Comparison of ENCODE assay signal across 19 mouse cellular contexts in genomic region chr15:6183627-6184026, GRCm38 (mm10).
DNase-seq lines count a peak whose midpoint lies in the region; ATAC-seq lines count a peak whose summit lies in the region.
"Had no signal": no experiment of that assay in that cellular context is flagged by ENCODE, and none has a peak within 500 bp of the region (broad histone marks: within the 10 kb centered on the region; RNA-seq: fewer than 3 reads in every experiment).

No protein-coding gene starts in this region.

- H3K4me1 ChIP-seq in liver, embryonic 12.5 days = no peaks in the 10 kb centered on the region
- H3K4me1 ChIP-seq: embryonic facial prominence, embryonic 12.5 days; heart, embryonic 13.5 days; limb, embryonic 12.5 days; midbrain, embryonic 15.5 days had no signal

- no peak for ATAC-seq in megakaryocyte progenitor cell, adult 5-6 weeks (replicated peaks; ENCODE audit: poor library complexity)
- no peak for ATAC-seq in liver, embryonic 12.5 days
- ATAC-seq: intestine, postnatal 0 days; midbrain, embryonic 15.5 days; Patski had no signal

- 62% methylated on average over 3 of the region's 3 CpGs for WGBS in liver, embryonic 12.5 days (ENCODE audit: insufficient replicate concordance)

- H3K36me3 ChIP-seq in liver, embryonic 12.5 days = no peaks in the 10 kb centered on the region
- H3K36me3 ChIP-seq: embryonic facial prominence, embryonic 12.5 days; G1E; heart, embryonic 13.5 days; limb, embryonic 12.5 days; midbrain, embryonic 15.5 days had no signal

- no peaks in the 10 kb centered on the region for H3K27me3 ChIP-seq in liver, embryonic 12.5 days (replicated peaks)
- H3K27me3 ChIP-seq: CH12.LX; embryonic facial prominence, embryonic 12.5 days; heart, embryonic 13.5 days; limb, embryonic 12.5 days; midbrain, embryonic 15.5 days; Patski had no signal

- no peak overlapping the region for H3K4me2 ChIP-seq in liver, embryonic 12.5 days
- H3K4me2 ChIP-seq: embryonic facial prominence, embryonic 12.5 days; heart, embryonic 13.5 days; limb, embryonic 12.5 days; liver, embryonic 11.5 days; midbrain, embryonic 15.5 days had no signal

- H3K9ac ChIP-seq in liver, embryonic 12.5 days = no peak overlapping the region
- H3K9ac ChIP-seq: embryonic facial prominence, embryonic 12.5 days; heart, embryonic 13.5 days; limb, embryonic 12.5 days; midbrain, embryonic 15.5 days had no signal

- DNase-seq in urinary bladder, postnatal 14 days (ENCODE audit: low spot score) = peak; percentile 47
- DNase-seq in urinary bladder, postnatal 36 days (ENCODE audit: low spot score in 2 of 2) = no peak
- DNase-seq in kidney, postnatal 14 days = peak; percentile 73
- peak; percentile 9 for DNase-seq in lung, postnatal 10 days
- DNase-seq in heart, adult 8-10 months (ENCODE audit: low spot score) = no peak
- DNase-seq: cerebellum, adult 11 months; cerebellum, postnatal 25 days; heart, postnatal 14 days had no signal

- no peak overlapping the region for H3K4me3 ChIP-seq in liver, embryonic 12.5 days
- H3K4me3 ChIP-seq: embryonic facial prominence, embryonic 12.5 days; heart, embryonic 13.5 days; limb, embryonic 12.5 days; midbrain, embryonic 15.5 days had no signal

- no peaks in the 10 kb centered on the region for H3K9me3 ChIP-seq in liver, embryonic 12.5 days (replicated peaks)
- H3K9me3 ChIP-seq: embryonic facial prominence, embryonic 12.5 days; G1E; heart, embryonic 13.5 days; midbrain, embryonic 15.5 days had no signal

- H3K27ac ChIP-seq in liver, embryonic 12.5 days = no peak overlapping the region
- H3K27ac ChIP-seq: embryonic facial prominence, embryonic 12.5 days; heart, embryonic 13.5 days; limb, embryonic 12.5 days; midbrain, embryonic 15.5 days had no signal

Comparison
In these comparisons a context has a peak if more than half of its experiments do, and no peak if none do; other contexts are left out.
1. DNase-seq: peak in urinary bladder, postnatal 14 days (single experiment), kidney, postnatal 14 days (single experiment) and lung, postnatal 10 days (single experiment); none in urinary bladder, postnatal 36 days (0 of 2) and heart, adult 8-10 months (single experiment).